In genomic region chr3:51894514-51894913, GRCm38 (mm10) we compare ENCODE assay signal across 13 mouse cellular contexts.
DNase-seq lines count a peak whose midpoint lies in the region; ATAC-seq and TF ChIP-seq lines count a peak whose summit lies in the region.
"Had no signal": no experiment of that assay in that cellular context is flagged by ENCODE, and none has a peak within 500 bp of the region (broad histone marks: within the 10 kb centered on the region; RNA-seq: fewer than 3 reads in every experiment).

No protein-coding gene starts in this region.

- 87% methylated on average over 8 of the region's 8 CpGs for WGBS in kidney, adult 2 months

- H3K4me3 ChIP-seq in kidney, adult 2 months (ENCODE audit: insufficient read depth, low read depth, low read length), result no peak overlapping the region
- H3K4me3 ChIP-seq: hindbrain, embryonic 15.5 days; lung, embryonic 15.5 days; myocyte had no signal

- no peak for ATAC-seq in CD4-positive, CD25-positive, alpha-beta regulatory T cell, adult 4 months

- no peaks in the 10 kb centered on the region; the same call in 1 of the 2 replicates for H3K27me3 ChIP-seq in kidney, adult 2 months (replicated peaks; ENCODE audit: control insufficient read depth, insufficient read depth, low read length)
- H3K27me3 ChIP-seq: hindbrain, embryonic 15.5 days; lung, embryonic 15.5 days had no signal

- H3K4me1 ChIP-seq in kidney, adult 2 months (ENCODE audit: control insufficient read depth, insufficient read depth, low read length), result no peaks in the 10 kb centered on the region

- no peaks in the 10 kb centered on the region for H3K36me3 ChIP-seq in kidney, adult 2 months (ENCODE audit: control insufficient read depth, insufficient read depth, low read length)
- H3K36me3 ChIP-seq: hindbrain, embryonic 15.5 days; lung, embryonic 15.5 days had no signal

- no peak for TF ChIP-seq POLR2A in kidney, adult 2 months (IDR thresholded peaks at IDR 0.05; ENCODE audit: low read depth, low read length)

- peak; percentile 49 for DNase-seq in CD4-positive, CD25-positive, alpha-beta regulatory T cell, adult 2 months (ENCODE audit: low read depth, low spot score)
- DNase-seq in kidney, adult 2 months, result no peak
- no peak for DNase-seq in kidney, adult 11 months
- peak; percentile 32 for DNase-seq in ES-CJ7 (ENCODE audit: low read depth, low spot score)
- DNase-seq in lung, postnatal 14 days, result peak; percentile 62
- DNase-seq in urinary bladder, adult 18-20 months (ENCODE audit: low spot score in 2 of 2), result no peak
- no peak for DNase-seq in ovary, postnatal 10 days (ENCODE audit: low spot score)
- DNase-seq: cerebellum, adult 9-11 months; right cerebral cortex, adult 18-20 months had no signal

- peak; percentile 38 for TF ChIP-seq CTCF in kidney, adult 2 months (conservative IDR thresholded peaks at IDR 0.05; ENCODE audit: insufficient read depth, insufficient read length, low read depth, low read length)

- no peak overlapping the region for H3K27ac ChIP-seq in kidney, adult 2 months (ENCODE audit: insufficient read depth, low read depth, low read length)
- H3K27ac ChIP-seq: hindbrain, embryonic 15.5 days; lung, embryonic 15.5 days had no signal

Comparison
In these comparisons a context has a peak if more than half of its experiments do, and no peak if none do; other contexts are left out.
1. DNase-seq: peak in CD4-positive, CD25-positive, alpha-beta regulatory T cell, adult 2 months (single experiment), ES-CJ7 (single experiment) and lung, postnatal 14 days (single experiment); none in kidney, adult 2 months (single experiment), kidney, adult 11 months (single experiment), urinary bladder, adult 18-20 months (0 of 2) and ovary, postnatal 10 days (single experiment).